Mouse (Mus musculus) midbrain, postnatal 0 days (tissue): ENCODE results near the gene Olfr544. TPM values are rescaled to one million over a fixed set of nuclear protein-coding genes. Genes with fewer than 3 reads are reported as not detected.
"Not testable (repeated sequence)": the region's sequence is repeated elsewhere in the genome, so short reads cannot be mapped to it uniquely, and the experiment has no call there.

Experiments
- ATAC-seq: fragments of 200-750 bp; cut with Nextera tagmentation; 2 replicates; pipeline ENCODE4 v1.8.0; 2017; ENCODE audit warnings: moderate number of reproducible peaks, mild to moderate bottlenecking, moderate TSS enrichment, moderate library complexity; ENCODE audit not compliant: low FRiP score
- DNase-seq: peaks from one replicate; pipeline ENCODE4 v3.0.0-alpha.2; 2015; ENCODE audit warnings: low spot score
- H3K27ac ChIP-seq: fragments of 300-500 bp; sonication (generic); 2 replicates; pipeline ENCODE4 v1.5.1; 2014; ENCODE audit warnings: low read depth, mild to moderate bottlenecking, low read length, mixed read lengths
- H3K27me3 ChIP-seq: fragments of 300-500 bp; sonication (generic); 2 replicates; pipeline ENCODE4 v1.6.1; 2014; ENCODE audit warnings: low read length, control low read depth, mixed read lengths; ENCODE audit not compliant: insufficient read depth
- H3K36me3 ChIP-seq: fragments of 300-500 bp; sonication (generic); 2 replicates; pipeline ENCODE4 v1.6.1; 2014; ENCODE audit warnings: low read length, control low read depth, mixed read lengths; ENCODE audit not compliant: insufficient read depth
- H3K4me1 ChIP-seq: fragments of 300-500 bp; sonication (generic); 2 replicates; pipeline ENCODE4 v1.6.1; 2014; ENCODE audit warnings: mild to moderate bottlenecking, control low read depth, antibody characterized with exemption, low read length, mixed read lengths; ENCODE audit not compliant: insufficient read depth
- H3K4me2 ChIP-seq: fragments of 300-500 bp; sonication (generic); 2 replicates; pipeline ENCODE4 v1.6.1; 2014; ENCODE audit warnings: low read depth, mild to moderate bottlenecking, low read length, mixed read lengths; ENCODE audit not compliant: poor library complexity, severe bottlenecking
- H3K4me3 ChIP-seq: fragments of 300-500 bp; sonication (generic); 2 replicates; pipeline ENCODE4 v1.5.1; 2014; ENCODE audit warnings: low read depth, mild to moderate bottlenecking, low read length, moderate library complexity
- H3K9ac ChIP-seq: fragments of 300-500 bp; sonication (generic); replicated peaks from 2 replicates; pipeline ENCODE4 v1.6.1; 2014; ENCODE audit warnings: mild to moderate bottlenecking, low read length, moderate library complexity, mixed read lengths; ENCODE audit not compliant: poor library complexity, severe bottlenecking
- H3K9me3 ChIP-seq: fragments of 300-500 bp; sonication (generic); 2 replicates; pipeline ENCODE4 v1.6.1; 2016; ENCODE audit warnings: low read length, control low read depth
- CTCF ChIP-seq: IDR thresholded peaks from 2 replicates; pipeline ENCODE4 v1.5.1; 2016; ENCODE audit warnings: antibody characterized with exemption, mild to moderate bottlenecking
- WGBS: fragments of 180-500 bp; shearing (Covaris S2); extraction: QIAGEN DNeasy Blood & Tissue Kit; methylation state at CpG from one replicate; pipeline ENCODE4 v1.1.7; 2014; 5-methylcytosine and 5-hydroxymethylcytosine counted together
- polyA plus RNA-seq: library from polyadenylated mRNA; unstranded; fragments of >200 nt; fragmentation: Nextera tagmentation; extraction: Ambion mirVana; gene quantifications from 2 replicates; pipeline ENCODE4 v1.2.1, GENCODE M21; 2015
- total RNA-seq: library from RNA; depleted of rRNA; stranded (reverse); fragments of >200 nt; gene quantifications from 2 replicates; pipeline ENCODE4 v1.2.3, GENCODE M21; 2014

The Olfr544 gene
- total and polyA plus RNA-seq, 2 experiments from 2014 or later: 0.12 TPM; not detected in 1

DNA sequence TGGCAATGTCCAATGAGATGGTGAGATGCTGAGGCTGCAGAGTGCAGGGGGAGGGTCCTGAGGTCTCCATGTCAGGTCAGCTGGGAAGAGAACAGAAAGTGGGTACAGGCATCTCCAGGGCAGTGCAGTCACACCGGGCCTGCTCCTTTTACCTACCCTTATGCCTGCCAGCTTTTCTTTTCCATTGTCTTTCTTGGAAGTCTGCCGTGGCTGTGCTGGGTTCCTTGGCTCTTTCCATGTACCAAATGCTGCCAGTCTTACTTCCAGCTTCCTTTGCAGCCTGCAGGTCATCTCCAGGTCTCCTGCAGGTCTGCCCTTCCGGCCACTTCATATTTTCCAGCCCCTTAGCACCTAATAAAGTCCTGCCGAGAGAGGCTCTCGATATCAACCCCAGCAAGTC is 13.9 kb upstream of the Olfr544 start:
- H3K36me3 ChIP-seq: no peaks in the 10 kb centered on the region
- TF ChIP-seq CTCF: no peak
- H3K4me1 ChIP-seq: no peaks in the 10 kb centered on the region
- ATAC-seq (no peak), DNase-seq (no peak)
- H3K4me3 ChIP-seq: no peak overlapping the region
- H3K9me3 ChIP-seq: no peaks in the 10 kb centered on the region
- no peak overlapping the region for H3K9ac ChIP-seq
- H3K27ac ChIP-seq: no peak overlapping the region
- H3K4me2 ChIP-seq: no peak overlapping the region
- 81% methylated on average over 5 of the region's 5 CpGs for WGBS
- H3K27me3 ChIP-seq: no peaks in the 10 kb centered on the region

DNA sequence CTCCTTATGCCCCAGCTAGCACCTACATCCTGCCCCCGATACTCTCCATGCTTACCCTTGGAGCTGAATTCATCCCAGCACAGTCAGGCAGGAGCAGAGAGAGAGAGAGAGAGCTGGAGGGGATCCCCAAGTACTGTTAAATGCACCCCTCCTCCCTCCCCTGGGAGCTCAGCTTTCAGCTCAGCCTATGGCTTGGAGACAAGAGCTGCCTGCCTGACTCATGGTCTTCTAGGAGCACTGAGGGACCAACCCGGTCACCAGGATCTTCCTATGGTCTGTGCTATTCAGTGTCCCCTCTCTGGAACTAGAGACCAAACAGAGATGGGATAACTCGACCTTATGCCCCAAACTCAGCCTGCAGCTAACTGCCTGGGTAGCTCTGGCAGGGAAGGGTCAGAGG is 11.4 kb upstream of the Olfr544 start, which contains the start of gene Olfr545:
Olfr545 (minus strand) TSS at position 101 of the 400 bp plus-strand sequence.
- Histone ChIP-seq H3K4me2 (no peak within 1 kb of the TSS), H3K4me3 (no peak within 1 kb of the TSS), H3K27me3 (no peaks in the 10 kb centered on the region), H3K4me1 (no peaks in the 10 kb centered on the region), H3K27ac (no peak within 1 kb of the TSS), H3K9ac (no peak within 1 kb of the TSS), H3K36me3 (no peaks in the 10 kb centered on the region), H3K9me3 (no peaks in the 10 kb centered on the region)
- no peak for DNase-seq
- 67% methylated on average over 3 of the region's 3 CpGs for WGBS
- TF ChIP-seq CTCF: no peak
- no peak for ATAC-seq

DNA sequence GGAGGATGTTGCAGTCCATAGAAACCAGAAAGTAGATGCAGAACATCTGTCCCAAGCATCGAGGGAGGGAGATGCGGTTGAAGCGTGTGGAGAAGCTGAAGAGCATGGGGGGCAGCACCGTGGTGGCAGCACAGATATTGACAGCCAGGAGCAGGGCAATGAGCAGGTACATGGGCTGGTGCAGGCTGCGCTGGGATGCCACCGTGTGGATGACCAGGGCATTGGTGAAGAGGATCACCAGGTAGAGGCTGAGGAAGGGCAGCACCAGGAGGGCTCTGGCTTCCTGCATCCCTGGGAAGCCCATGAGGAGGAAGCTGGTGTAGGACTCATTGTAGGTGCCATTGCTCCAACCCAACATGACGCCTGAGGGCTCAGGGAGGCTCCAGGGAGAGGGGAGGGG is 6.3 kb upstream of the Olfr544 start:
- not testable (repeated sequence) for DNase-seq, H3K27ac ChIP-seq, H3K9ac ChIP-seq, ATAC-seq, H3K36me3 ChIP-seq, H3K27me3 ChIP-seq, H3K4me3 ChIP-seq, H3K4me2 ChIP-seq, H3K9me3 ChIP-seq, H3K4me1 ChIP-seq
- 70% methylated on average over 5 of the region's 7 CpGs for WGBS

DNA sequence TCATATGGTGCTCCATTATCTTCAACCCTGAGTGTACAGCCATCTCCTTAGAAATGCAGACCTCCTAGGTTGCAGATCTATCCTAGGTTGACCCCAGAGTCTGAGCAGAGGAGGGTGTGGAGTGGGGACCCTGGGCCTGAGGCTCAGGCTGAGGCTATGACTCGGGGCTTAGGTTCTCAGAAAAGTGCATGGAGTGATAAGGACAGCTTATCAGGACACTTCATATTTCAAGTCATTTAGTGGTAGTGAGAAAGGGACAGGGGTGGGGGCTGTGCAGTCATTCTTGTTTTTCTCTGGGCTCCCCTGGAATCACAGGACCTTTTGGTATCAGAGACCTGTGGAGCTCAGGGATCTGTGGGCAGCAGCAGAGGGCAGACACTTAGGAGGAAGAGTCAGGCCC is 2.0 kb downstream of the Olfr544 start:
- no peak for TF ChIP-seq CTCF
- WGBS: 92% methylated on average over 1 of the region's 1 CpGs

DNA sequence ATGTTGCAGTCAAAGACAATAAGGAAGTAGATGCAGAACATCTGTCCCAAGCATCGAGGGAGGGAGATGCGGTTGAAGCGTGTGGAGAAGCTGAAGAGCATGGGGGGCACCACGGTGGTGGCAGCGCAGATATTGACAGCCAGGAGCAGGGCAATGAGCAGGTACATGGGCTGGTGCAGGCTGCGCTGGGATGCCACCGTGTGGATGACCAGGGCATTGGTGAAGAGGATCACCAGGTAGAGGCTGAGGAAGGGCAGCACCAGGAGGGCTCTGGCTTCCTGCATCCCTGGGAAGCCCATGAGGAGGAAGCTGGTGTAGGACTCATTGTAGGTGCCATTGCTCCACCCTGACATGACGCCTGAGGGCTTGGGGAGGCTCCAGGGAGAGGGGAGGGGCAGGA is 3.3 kb downstream of the Olfr544 start:
- not testable (repeated sequence) for H3K27me3 ChIP-seq
- WGBS: 85% methylated on average over 7 of the region's 8 CpGs

More for the DNA sequence above, 2.0 kb downstream of the Olfr544 start:
- ATAC-seq (no peak), DNase-seq (no peak)
- Histone ChIP-seq H3K4me3 (no peak overlapping the region), H3K27me3 (no peaks in the 10 kb centered on the region), H3K4me1 (no peaks in the 10 kb centered on the region), H3K9ac (no peak overlapping the region), H3K9me3 (no peaks in the 10 kb centered on the region), H3K4me2 (no peak overlapping the region), H3K36me3 (no peaks in the 10 kb centered on the region), H3K27ac (no peak overlapping the region)

DNA sequence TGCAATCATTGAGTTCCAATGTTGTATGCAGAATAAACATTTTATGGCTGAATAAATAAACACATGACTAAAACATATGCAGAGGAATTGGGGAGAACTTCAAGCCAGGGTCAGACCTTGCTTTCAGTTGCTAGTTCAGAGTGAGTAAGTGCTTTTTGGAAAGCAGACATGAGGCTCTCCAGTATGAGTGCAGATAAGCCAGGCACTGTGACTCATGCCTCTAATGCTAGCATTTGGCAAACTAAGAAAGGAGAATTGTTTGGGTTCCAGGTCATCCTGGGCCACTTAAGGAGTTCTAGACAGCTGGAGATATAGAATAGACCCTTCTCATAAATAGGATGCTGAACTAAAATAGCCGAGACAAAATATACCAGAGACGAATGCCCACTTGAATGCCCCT is 4.4 kb downstream of the Olfr544 start:
- TF ChIP-seq CTCF: no peak

More for the DNA sequence above, 3.3 kb downstream of the Olfr544 start:
- H3K36me3 ChIP-seq, DNase-seq, H3K9ac ChIP-seq, H3K4me1 ChIP-seq, H3K4me3 ChIP-seq, H3K9me3 ChIP-seq, ATAC-seq, H3K27ac ChIP-seq, H3K4me2 ChIP-seq: not testable (repeated sequence)

More for the DNA sequence above, 4.4 kb downstream of the Olfr544 start:
- H3K27ac ChIP-seq: no peak overlapping the region
- ATAC-seq (no peak), DNase-seq (no peak)
- H3K27me3 ChIP-seq: no peaks in the 10 kb centered on the region
- no peak overlapping the region for H3K4me3 ChIP-seq
- H3K4me1 ChIP-seq: no peaks in the 10 kb centered on the region
- no peak overlapping the region for H3K9ac ChIP-seq
- no peaks in the 10 kb centered on the region for H3K36me3 ChIP-seq
- WGBS: 93% methylated on average over 2 of the region's 2 CpGs
- no peak overlapping the region for H3K4me2 ChIP-seq
- no peaks in the 10 kb centered on the region for H3K9me3 ChIP-seq
